Mouse (Mus musculus) embryonic facial prominence, embryonic 10.5 days (tissue): Measurements from ENCODE around the gene Rpa2. TPM values are rescaled to one million over a fixed set of nuclear protein-coding genes. Genes with fewer than 3 reads are reported as not detected.
A peak's percentile ranks its signal among the peaks of the same experiment; 100 is the strongest.
"Not testable (repeated sequence)": the region's sequence is repeated elsewhere in the genome, so short reads cannot be mapped to it uniquely, and the experiment has no call there.

Experiments used
- DNase-seq: peaks from one replicate; pipeline ENCODE4 v3.0.0-alpha.2; 2017; ENCODE audit warnings: low spot score
- H3K27ac ChIP-seq: fragments of 300-500 bp; sonication (generic); replicated peaks from 2 replicates; pipeline ENCODE4 v1.5.1; 2016; ENCODE audit warnings: mild to moderate bottlenecking
- H3K27me3 ChIP-seq: fragments of 300-500 bp; sonication (generic); replicated peaks from 2 replicates; pipeline ENCODE4 v1.6.1; 2016; ENCODE audit warnings: low read depth, mild to moderate bottlenecking; ENCODE audit not compliant: poor library complexity, severe bottlenecking
- H3K36me3 ChIP-seq: fragments of 300-500 bp; sonication (generic); replicated peaks from 2 replicates; pipeline ENCODE4 v1.6.1; 2016; ENCODE audit warnings: mild to moderate bottlenecking, moderate library complexity
- H3K4me1 ChIP-seq: fragments of 300-500 bp; sonication (generic); 2 replicates; pipeline ENCODE4 v1.6.1; 2016
- H3K4me3 ChIP-seq: fragments of 300-500 bp; sonication (generic); 2 replicates; pipeline ENCODE4 v1.5.1; 2016; ENCODE audit warnings: mild to moderate bottlenecking, moderate library complexity
- H3K9me3 ChIP-seq: fragments of 300-500 bp; sonication (generic); 2 replicates; pipeline ENCODE4 v1.6.1; 2016; ENCODE audit warnings: mild to moderate bottlenecking
- WGBS: fragments of 180-500 bp; shearing (Covaris S2); methylation state at CpG from one replicate; pipeline ENCODE4 v1.1.7; 2016; 5-methylcytosine and 5-hydroxymethylcytosine counted together
- polyA plus RNA-seq: library from polyadenylated mRNA; unstranded; fragments of >200 nt; fragmentation: Nextera tagmentation; extraction: Ambion mirVana; gene quantifications from 2 replicates; pipeline ENCODE4 v1.2.1, GENCODE M21; 2016

Gene Rpa2
- polyA plus RNA-seq, 1 experiment from 2014 or later = 173 TPM

GRCm38 (mm10) chr4:132776764-132777163 is 8.6 kb downstream of the Rpa2 start:
- Histone ChIP-seq H3K27me3 (no peaks in the 10 kb centered on the region), H3K4me1 (no peaks in the 10 kb centered on the region), H3K36me3 (peaks cover 90% of the 10 kb centered on the region), H3K4me3 (no peak overlapping the region), H3K27ac (no peak overlapping the region), H3K9me3 (no peaks in the 10 kb centered on the region)
- 88% methylated on average over 5 of the region's 5 CpGs for WGBS
- peak; percentile 55 for DNase-seq

DNA sequence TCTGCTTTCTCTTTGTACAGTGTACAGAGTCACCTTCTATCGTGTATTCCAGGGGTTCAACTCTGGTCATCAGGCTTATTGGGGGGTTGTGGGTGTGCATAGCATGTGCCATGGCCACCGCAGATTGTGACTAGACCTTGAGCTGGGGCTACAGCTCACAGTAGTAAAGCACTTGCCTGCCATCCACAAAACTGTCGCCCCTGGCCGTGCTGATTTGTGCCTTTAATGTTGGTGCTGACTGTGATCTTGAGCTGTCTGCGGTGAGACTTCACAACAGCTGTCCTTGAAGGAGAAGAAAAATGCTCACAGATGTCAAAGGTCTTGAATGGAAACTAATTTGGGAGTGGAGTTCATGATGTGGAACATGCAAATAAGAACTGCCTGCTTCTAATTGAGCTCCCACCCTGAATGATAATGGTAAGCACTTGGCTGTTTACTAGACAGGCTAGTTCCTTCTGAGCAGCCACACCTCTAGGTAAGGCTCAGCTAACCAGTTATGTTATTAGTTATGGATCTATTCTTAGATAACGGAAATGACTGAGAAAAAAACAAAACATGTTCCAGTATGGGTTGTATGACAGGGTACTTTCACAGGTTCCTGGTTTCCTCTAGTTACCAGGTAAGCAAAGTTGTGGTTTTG is 10.6 kb downstream of the Rpa2 start:
- DNase-seq = no peak
- peaks cover 71% of the 10 kb centered on the region for H3K36me3 ChIP-seq
- no peaks in the 10 kb centered on the region for H3K4me1 ChIP-seq
- no peaks in the 10 kb centered on the region for H3K9me3 ChIP-seq
- no peaks in the 10 kb centered on the region for H3K27me3 ChIP-seq
- 95% methylated on average over 6 of the region's 6 CpGs for WGBS
- H3K27ac ChIP-seq = no peak overlapping the region
- H3K4me3 ChIP-seq = no peak overlapping the region

GRCm38 (mm10) chr4:132780288-132780687 is 12.2 kb downstream of the Rpa2 start:
- no peak overlapping the region for H3K27ac ChIP-seq
- DNase-seq = no peak
- 90% methylated on average over 4 of the region's 4 CpGs for WGBS
- no peaks in the 10 kb centered on the region for H3K27me3 ChIP-seq
- no peaks in the 10 kb centered on the region for H3K4me1 ChIP-seq
- H3K9me3 ChIP-seq = no peaks in the 10 kb centered on the region
- peaks cover 55% of the 10 kb centered on the region for H3K36me3 ChIP-seq
- H3K4me3 ChIP-seq = no peak overlapping the region

DNA sequence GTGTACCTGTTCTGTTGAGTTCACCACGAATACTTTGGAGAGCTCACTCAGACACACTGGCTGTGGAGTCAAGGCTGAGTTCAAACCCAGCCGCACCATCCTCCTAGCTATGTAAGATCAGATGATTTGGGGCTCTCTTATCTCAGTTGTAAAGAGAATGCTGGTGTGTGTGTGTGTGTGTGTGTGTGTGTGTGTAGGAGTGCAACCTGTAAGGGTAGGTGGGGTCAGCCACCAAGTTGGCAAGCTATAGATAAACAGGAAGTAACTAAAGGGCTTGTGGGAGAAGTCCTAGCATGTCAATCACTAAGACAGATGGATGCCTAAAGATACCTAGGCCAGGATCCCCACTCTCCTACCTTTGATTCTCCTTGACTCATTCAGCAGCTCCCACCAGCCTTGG is 15.6 kb downstream of the Rpa2 start:
- 94% methylated on average over 2 of the region's 2 CpGs for WGBS
- H3K27me3 ChIP-seq = no peaks in the 10 kb centered on the region
- H3K4me3 ChIP-seq = no peak overlapping the region
- H3K27ac ChIP-seq = no peak overlapping the region
- DNase-seq = no peak
- peaks cover 21% of the 10 kb centered on the region for H3K36me3 ChIP-seq
- no peaks in the 10 kb centered on the region for H3K9me3 ChIP-seq
- H3K4me1 ChIP-seq = no peaks in the 10 kb centered on the region

GRCm38 (mm10) chr4:132785228-132785627 is 17.1 kb downstream of the Rpa2 start:
- Histone ChIP-seq H3K9me3 (no peaks in the 10 kb centered on the region), H3K27me3 (no peaks in the 10 kb centered on the region), H3K36me3 (peaks cover 6% of the 10 kb centered on the region; the same call in 1 of the 2 replicates), H3K27ac (no peak overlapping the region), H3K4me1 (no peaks in the 10 kb centered on the region), H3K4me3 (no peak overlapping the region)
- 91% methylated on average over 13 of the region's 13 CpGs for WGBS
- DNase-seq = no peak

DNA sequence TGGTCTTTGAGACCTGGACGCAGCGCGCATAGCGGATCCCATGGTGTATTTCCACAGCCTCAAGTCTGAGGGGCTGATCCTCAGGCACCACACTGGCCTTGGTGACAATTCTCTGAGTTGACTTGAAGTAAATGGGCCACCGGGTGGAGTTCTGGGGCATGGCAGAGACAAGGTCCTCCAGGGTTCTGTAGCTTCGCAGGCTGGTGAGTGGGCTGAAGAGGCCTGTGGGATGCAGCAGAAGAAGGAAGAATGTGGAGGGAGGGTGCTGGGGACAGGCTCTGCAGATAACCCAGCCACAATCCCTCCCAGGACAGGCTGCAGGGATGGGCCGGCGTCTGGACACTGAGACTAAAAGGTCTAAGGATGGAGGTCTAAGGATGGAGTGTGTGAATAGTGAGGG is 21.6 kb downstream of the Rpa2 start:
- Histone ChIP-seq H3K27ac (no peak overlapping the region), H3K9me3 (no peaks in the 10 kb centered on the region), H3K4me1 (peaks cover 3% of the 10 kb centered on the region; the same call in 1 of the 2 replicates), H3K27me3 (peaks cover 12% of the 10 kb centered on the region), H3K36me3 (no peaks in the 10 kb centered on the region), H3K4me3 (no peak overlapping the region)
- WGBS = 92% methylated on average over 8 of the region's 8 CpGs
- DNase-seq = no peak

DNA sequence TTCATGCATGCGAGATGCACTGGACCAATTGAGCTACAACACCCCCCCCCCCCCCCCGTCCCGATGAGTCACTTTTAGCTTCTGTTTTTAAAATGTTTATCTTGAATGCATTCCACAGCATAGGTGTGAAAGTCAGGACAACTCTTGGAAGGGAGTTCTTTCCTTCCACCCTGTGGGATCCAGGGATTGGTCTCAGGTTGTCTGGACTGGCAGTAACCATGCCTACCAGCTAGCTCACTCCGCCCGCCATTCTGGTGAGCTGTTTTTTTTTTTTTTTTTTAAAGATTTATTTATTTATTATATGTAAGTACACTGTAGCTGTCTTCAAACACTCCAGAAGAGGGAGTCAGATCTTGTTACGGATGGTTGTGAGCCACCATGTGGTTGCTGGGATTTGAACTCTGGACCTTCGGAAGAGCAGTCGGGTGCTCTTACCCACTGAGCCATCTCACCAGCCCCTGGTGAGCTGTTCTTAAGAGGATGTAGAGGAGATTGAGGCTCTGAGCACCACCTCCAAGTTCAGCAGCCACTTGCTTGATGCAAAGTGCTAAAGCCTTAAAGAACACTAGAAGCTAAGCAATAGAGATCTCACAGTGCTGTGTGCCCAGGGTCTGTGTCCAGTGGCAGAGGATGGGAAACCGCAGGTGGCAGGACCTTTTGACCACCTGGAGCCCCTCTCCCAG is 25.3 kb downstream of the Rpa2 start:
- Histone ChIP-seq H3K4me1 (peaks cover 14% of the 10 kb centered on the region), H3K27me3 (peaks cover 42% of the 10 kb centered on the region)
- H3K9me3 ChIP-seq, H3K36me3 ChIP-seq, DNase-seq, H3K4me3 ChIP-seq, H3K27ac ChIP-seq: not testable (repeated sequence)
- WGBS = 88% methylated on average over 9 of the region's 9 CpGs

- H3K36me3 ChIP-seq = no peaks in the 10 kb centered on the region
- no peak for DNase-seq
- H3K27me3 ChIP-seq = peaks cover 42% of the 10 kb centered on the region
- no peak overlapping the region for H3K4me3 ChIP-seq
- H3K9me3 ChIP-seq = no peaks in the 10 kb centered on the region
- WGBS = 72% methylated on average over 9 of the region's 9 CpGs
- H3K4me1 ChIP-seq = peaks cover 14% of the 10 kb centered on the region
- H3K27ac ChIP-seq = no peak overlapping the region
Measured at GRCm38 (mm10) chr4:132794028-132794427, 25.9 kb downstream of the Rpa2 start.

DNA sequence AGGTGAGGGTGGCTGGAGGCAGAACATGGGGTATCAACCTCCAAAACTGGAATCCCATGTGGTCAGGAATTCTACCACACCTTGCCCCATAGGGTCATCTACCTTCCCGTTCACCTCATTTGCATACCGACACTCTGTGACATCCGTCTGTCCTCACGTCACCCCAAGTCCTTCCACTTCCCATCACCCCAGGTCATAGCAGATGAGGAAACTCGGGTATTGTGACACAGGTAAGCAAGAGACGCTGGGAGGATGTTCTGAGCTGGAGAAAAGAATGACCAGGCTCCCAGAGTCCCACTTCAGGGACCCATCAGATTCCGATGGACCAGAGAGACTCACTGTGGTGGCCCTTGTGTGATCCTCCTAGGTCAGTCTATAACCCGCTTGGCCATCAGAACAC is 26.6 kb downstream of the Rpa2 start:
- H3K9me3 ChIP-seq = no peaks in the 10 kb centered on the region
- H3K27me3 ChIP-seq = peaks cover 42% of the 10 kb centered on the region
- peaks cover 14% of the 10 kb centered on the region for H3K4me1 ChIP-seq
- 79% methylated on average over 8 of the region's 8 CpGs for WGBS
- no peak overlapping the region for H3K27ac ChIP-seq
- H3K4me3 ChIP-seq = no peak overlapping the region
- no peaks in the 10 kb centered on the region for H3K36me3 ChIP-seq
- no peak for DNase-seq

- WGBS = 60% methylated on average over 7 of the region's 7 CpGs
- peaks cover 14% of the 10 kb centered on the region for H3K4me1 ChIP-seq
- H3K36me3 ChIP-seq = no peaks in the 10 kb centered on the region
- no peak for DNase-seq
- H3K9me3 ChIP-seq = no peaks in the 10 kb centered on the region
- no peak overlapping the region for H3K27ac ChIP-seq
- 0 out of 2 replicates have a peak overlapping the region, but pooled peaks have one; percentile 54 for H3K4me3 ChIP-seq
- peaks cover 42% of the 10 kb centered on the region for H3K27me3 ChIP-seq
Measured at GRCm38 (mm10) chr4:132795171-132795570, 27.0 kb downstream of the Rpa2 start.

DNA sequence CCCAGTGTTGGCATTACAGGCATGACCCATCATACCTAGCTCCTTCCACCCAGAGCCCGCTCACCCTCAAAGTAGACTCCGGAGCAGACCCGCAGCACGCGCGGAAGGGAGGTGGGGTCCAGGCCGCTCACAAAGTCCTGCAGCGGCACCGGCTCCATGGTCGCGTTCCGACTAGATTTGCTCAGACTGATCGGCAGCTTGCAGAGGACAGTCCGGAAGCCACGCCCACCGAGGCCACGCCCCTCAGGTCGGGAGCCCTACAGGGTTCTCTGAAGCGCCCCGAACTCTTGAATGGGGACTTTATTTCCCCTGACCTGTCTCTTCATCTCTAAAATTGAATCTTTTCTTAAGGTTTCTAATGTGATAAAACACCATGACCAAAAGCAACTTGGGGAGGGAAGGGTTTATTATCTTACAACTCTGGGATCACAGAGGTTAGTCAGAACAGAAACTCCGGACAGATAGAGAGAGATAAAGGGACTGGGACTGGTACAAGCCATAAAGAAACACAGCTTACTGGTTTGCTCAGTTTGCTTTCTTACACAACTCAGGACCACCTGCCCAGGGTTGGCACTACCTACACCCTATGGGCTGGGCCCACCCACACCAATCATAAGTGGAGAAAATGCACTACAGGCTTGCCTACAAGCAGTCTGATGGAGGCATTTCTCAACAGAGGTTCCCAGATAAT is 28.2 kb downstream of the Rpa2 start, which contains the start of gene Themis2:
Gene Themis2 (minus strand): TSS at position 192 of the 691 bp plus-strand sequence.
- H3K36me3 ChIP-seq = no peaks in the 10 kb centered on the region
- peaks cover 14% of the 10 kb centered on the region for H3K4me1 ChIP-seq
- H3K27me3 ChIP-seq = peaks cover 42% of the 10 kb centered on the region
- peak within 1 kb of the TSS; percentile 54 for H3K4me3 ChIP-seq
- peak; percentile 78 for DNase-seq
- H3K27ac ChIP-seq = no peak within 1 kb of the TSS
- no peaks in the 10 kb centered on the region for H3K9me3 ChIP-seq
- 3% methylated on average over 21 of the region's 21 CpGs for whole genome bisulfite sequencing

GRCm38 (mm10) chr4:132797461-132797860 is 29.3 kb downstream of the Rpa2 start:
- Histone ChIP-seq H3K4me3 (no peak overlapping the region), H3K4me1 (peaks cover 14% of the 10 kb centered on the region), H3K9me3 (no peaks in the 10 kb centered on the region), H3K27ac (no peak overlapping the region), H3K27me3 (peaks cover 42% of the 10 kb centered on the region), H3K36me3 (no peaks in the 10 kb centered on the region)
- WGBS = 89% methylated on average over 1 of the region's 1 CpGs
- no peak for DNase-seq

- no peak for DNase-seq
- H3K4me3 ChIP-seq = no peak overlapping the region
- H3K36me3 ChIP-seq = no peaks in the 10 kb centered on the region
- H3K27me3 ChIP-seq = peaks cover 42% of the 10 kb centered on the region
- 75% methylated on average over 4 of the region's 4 CpGs for WGBS
- H3K4me1 ChIP-seq = peaks cover 14% of the 10 kb centered on the region
- H3K27ac ChIP-seq = no peak overlapping the region
- H3K9me3 ChIP-seq = no peaks in the 10 kb centered on the region
Measured at GRCm38 (mm10) chr4:132798028-132798427, 29.9 kb downstream of the Rpa2 start.
